Mouse (Mus musculus): ENCODE data around the gene Hist1h4n. TPM values are rescaled to one million over a fixed set of nuclear protein-coding genes. Genes with fewer than 3 reads are reported as not detected.
A peak's percentile ranks its signal among the peaks of the same experiment; 100 is the strongest.
"Not testable (repeated sequence)": the region's sequence is repeated elsewhere in the genome, so short reads cannot be mapped to it uniquely, and the experiment has no call there.

Hist1h4n gene
- polyA plus RNA-seq, 1 experiment, result 76.0 TPM

DNA sequence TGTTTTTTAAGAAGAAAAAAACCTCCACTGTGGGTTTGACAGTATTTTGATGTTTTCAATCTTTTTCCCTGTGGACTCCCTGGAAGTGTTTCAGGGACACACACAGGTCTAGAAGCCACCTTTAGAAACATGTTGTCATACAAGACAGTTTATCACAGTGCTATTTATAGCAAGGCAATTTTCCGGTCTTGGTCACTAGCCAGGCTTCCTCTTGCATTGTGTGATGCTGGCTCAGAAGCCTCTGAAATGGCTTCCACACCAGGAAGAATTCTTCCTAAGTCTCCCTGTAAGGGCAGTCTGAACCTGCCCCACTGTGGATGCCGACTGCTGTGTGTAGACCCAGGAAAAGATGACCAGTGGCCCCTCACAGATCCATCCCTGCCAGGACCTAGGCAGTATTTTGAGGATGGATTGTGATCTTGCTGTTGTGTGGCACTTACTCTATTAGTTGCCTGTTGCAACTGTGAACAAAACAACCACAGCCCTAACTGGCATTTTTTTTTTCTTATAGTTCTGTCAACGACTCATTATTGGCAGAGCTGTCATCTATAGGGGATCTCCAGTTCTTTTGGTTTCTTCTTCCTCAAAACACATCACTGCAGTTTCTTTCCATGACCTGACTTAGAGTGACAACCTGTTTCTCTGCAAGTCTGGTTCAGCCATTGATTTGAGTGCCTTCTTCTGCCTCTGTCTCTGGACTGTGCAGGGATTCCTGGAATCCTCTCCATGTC is 20.4 kb upstream of the Hist1h4n start:
- DNase-seq (ENCODE audit: low read depth in 1 of 2, low spot score in 2 of 2), result peak in 1 of 2 experiments; percentile 22
- TF ChIP-seq CTCF (IDR thresholded peaks at IDR 0.05; ENCODE audit: extremely low read depth, insufficient read depth, insufficient read length, insufficient replicate concordance) (no peak), POLR2A (IDR thresholded peaks at IDR 0.05; ENCODE audit: low read depth, low read length) (no peak)
- WGBS, result 10% methylated on average over 3 of the region's 3 CpGs
- H3K27me3 ChIP-seq (ENCODE audit: control insufficient read depth, insufficient read depth, low read length), result no peaks in the 10 kb centered on the region
- H3K4me3 ChIP-seq (ENCODE audit: extremely low read depth, insufficient read depth, insufficient read length), result no peak overlapping the region
- H3K36me3 ChIP-seq (ENCODE audit: control insufficient read depth, insufficient read depth, low read length), result no peaks in the 10 kb centered on the region
- peak overlapping the region; percentile 42 for H3K27ac ChIP-seq (ENCODE audit: insufficient read depth, low read length)
- H3K4me1 ChIP-seq (ENCODE audit: control insufficient read depth, insufficient read depth, insufficient read length), result peaks cover 4% of the 10 kb centered on the region

DNA sequence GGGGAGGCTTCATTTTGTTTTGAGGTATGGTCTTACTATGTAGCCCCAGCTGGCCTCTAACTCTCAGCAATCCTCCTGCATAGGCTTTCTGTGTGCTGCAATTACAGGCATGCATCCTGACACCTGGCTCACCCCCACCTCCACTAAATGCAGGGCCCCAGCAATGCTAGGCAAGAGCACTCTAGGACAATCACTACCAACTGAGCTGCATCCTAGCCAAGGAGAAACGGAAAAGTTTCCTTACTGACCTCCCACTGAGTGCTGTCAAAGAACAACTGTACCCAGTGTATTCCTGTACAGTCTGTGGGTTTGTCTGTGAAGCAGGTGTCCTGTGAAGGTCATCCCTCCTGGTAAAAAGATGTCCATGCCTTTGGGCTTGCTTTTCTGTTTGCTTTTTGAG is 18.7 kb upstream of the Hist1h4n start:
- WGBS, result 88% methylated on average over 1 of the region's 1 CpGs
- DNase-seq (ENCODE audit: low read depth in 1 of 2, low spot score in 2 of 2); H3K27me3 ChIP-seq (ENCODE audit: control insufficient read depth, insufficient read depth, low read length); H3K36me3 ChIP-seq (ENCODE audit: control insufficient read depth, insufficient read depth, low read length); H3K4me3 ChIP-seq (ENCODE audit: extremely low read depth, insufficient read depth, insufficient read length); H3K4me1 ChIP-seq (ENCODE audit: control insufficient read depth, insufficient read depth, insufficient read length); H3K27ac ChIP-seq (ENCODE audit: insufficient read depth, low read length): not testable (repeated sequence)

DNA sequence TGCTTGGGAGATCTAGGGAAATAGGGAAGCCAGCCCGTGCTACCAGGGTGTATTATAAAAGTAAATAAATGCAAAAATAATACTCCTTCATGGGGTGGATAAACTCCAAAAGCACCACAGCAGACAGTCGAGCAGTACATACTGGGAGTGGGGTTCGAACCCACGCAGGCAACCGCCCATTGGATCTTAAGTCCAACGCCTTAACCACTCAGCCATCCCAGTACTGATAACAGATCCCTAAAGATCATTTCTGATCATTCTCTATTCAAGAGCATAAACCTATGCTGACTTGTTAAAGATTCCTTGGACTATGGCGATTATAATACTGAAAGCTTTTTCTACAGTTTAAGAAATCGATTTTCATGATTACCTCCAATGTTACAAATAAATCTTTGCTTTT is 15.9 kb upstream of the Hist1h4n start:
- Histone ChIP-seq H3K4me1 (ENCODE audit: control insufficient read depth, insufficient read depth, insufficient read length) (peaks cover 4% of the 10 kb centered on the region), H3K4me3 (ENCODE audit: extremely low read depth, insufficient read depth, insufficient read length) (no peak overlapping the region), H3K27me3 (ENCODE audit: control insufficient read depth, insufficient read depth, low read length) (no peaks in the 10 kb centered on the region), H3K36me3 (ENCODE audit: control insufficient read depth, insufficient read depth, low read length) (no peaks in the 10 kb centered on the region), H3K27ac (ENCODE audit: insufficient read depth, low read length) (no peak overlapping the region)
- no peak for TF ChIP-seq CTCF (IDR thresholded peaks at IDR 0.05; ENCODE audit: extremely low read depth, insufficient read depth, insufficient read length, insufficient replicate concordance)
- TF ChIP-seq POLR2A (IDR thresholded peaks at IDR 0.05; ENCODE audit: low read depth, low read length), result no peak
- no peak for DNase-seq (ENCODE audit: low read depth in 1 of 2, low spot score in 2 of 2)
- 87% methylated on average over 8 of the region's 8 CpGs for WGBS

DNA sequence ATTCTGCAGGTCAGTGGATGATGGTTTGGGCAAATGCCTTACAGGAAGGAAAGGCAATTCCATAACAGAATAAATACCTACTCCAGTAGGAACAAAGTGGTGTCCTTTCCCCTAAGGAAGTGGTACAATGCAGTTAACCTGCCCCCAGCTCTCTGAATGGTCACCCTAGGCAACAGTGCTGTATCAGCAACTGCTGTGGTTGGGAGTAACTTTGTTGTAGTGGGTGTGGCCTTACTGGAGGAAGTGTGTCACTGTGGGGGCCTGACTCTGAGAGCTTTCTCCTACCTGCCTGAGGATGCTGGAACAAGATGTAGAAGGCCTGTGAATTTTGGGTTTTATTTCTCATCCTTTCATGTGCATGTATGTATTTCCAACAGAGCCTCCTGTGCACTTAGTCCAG is 14.4 kb upstream of the Hist1h4n start:
- not testable (repeated sequence) for DNase-seq (ENCODE audit: low read depth in 1 of 2, low spot score in 2 of 2); H3K4me1 ChIP-seq (ENCODE audit: control insufficient read depth, insufficient read depth, insufficient read length); H3K27me3 ChIP-seq (ENCODE audit: control insufficient read depth, insufficient read depth, low read length); H3K36me3 ChIP-seq (ENCODE audit: control insufficient read depth, insufficient read depth, low read length); H3K4me3 ChIP-seq (ENCODE audit: extremely low read depth, insufficient read depth, insufficient read length); H3K27ac ChIP-seq (ENCODE audit: insufficient read depth, low read length)

DNA sequence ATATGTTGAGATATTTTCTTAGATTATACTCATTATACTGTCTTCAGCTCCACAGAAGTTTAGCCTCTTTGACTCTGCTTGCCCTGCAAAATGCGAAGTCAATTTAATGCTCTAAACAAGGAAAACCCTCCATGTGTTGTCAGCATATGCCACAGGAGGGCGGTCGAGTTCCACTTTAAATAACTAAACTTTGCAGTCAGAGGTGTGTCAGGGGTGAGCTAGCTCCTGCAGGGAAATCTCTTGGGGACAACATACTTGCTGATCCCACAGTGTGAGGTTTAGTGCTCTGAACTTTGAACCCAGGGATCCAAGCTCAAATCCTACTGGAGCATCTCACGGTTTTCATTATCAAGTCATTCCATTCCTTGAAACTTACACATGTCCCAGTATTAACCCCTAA is 8.5 kb upstream of the Hist1h4n start:
- DNase-seq (ENCODE audit: low read depth in 1 of 2, low spot score in 2 of 2); H3K27ac ChIP-seq (ENCODE audit: insufficient read depth, low read length); H3K4me3 ChIP-seq (ENCODE audit: extremely low read depth, insufficient read depth, insufficient read length); H3K36me3 ChIP-seq (ENCODE audit: control insufficient read depth, insufficient read depth, low read length); H3K4me1 ChIP-seq (ENCODE audit: control insufficient read depth, insufficient read depth, insufficient read length); H3K27me3 ChIP-seq (ENCODE audit: control insufficient read depth, insufficient read depth, low read length): not testable (repeated sequence)
- no CpG with 5 or more reads among the region's 4 CpGs for WGBS

DNA sequence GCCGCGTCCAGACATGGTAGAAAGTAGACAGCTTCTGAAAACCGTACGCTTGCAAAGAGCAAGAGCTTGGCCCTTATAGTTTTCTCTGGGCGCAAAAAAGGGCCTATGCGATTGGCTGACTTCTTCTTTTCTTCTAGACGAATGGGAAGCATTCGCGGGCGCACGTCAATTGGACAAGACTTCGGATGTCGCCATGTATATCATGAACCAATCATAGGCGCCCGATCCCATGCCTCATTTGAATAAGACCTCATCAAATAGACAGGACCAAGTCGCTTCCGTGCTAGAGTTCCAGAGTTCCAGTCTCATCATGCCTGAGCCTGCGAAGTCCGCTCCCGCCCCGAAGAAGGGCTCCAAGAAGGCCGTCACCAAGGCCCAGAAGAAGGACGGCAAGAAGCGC is 1.5 kb upstream of the Hist1h4n start, which contains the start of the genes Hist1h2ap and Hist1h2br:
Gene Hist1h2ap, minus strand, starts transcription at position 47 of the 400 bp plus-strand sequence.
Gene Hist1h2br, plus strand, starts transcription at position 283 of the 400 bp plus-strand sequence.
- not testable (repeated sequence) for H3K4me3 ChIP-seq (ENCODE audit: extremely low read depth, insufficient read depth, insufficient read length); H3K4me1 ChIP-seq (ENCODE audit: control insufficient read depth, insufficient read depth, insufficient read length); H3K27me3 ChIP-seq (ENCODE audit: control insufficient read depth, insufficient read depth, low read length); H3K27ac ChIP-seq (ENCODE audit: insufficient read depth, low read length); DNase-seq (ENCODE audit: low read depth in 1 of 2, low spot score in 2 of 2); H3K36me3 ChIP-seq (ENCODE audit: control insufficient read depth, insufficient read depth, low read length)
- no CpG with 5 or more reads among the region's 24 CpGs for WGBS

DNA sequence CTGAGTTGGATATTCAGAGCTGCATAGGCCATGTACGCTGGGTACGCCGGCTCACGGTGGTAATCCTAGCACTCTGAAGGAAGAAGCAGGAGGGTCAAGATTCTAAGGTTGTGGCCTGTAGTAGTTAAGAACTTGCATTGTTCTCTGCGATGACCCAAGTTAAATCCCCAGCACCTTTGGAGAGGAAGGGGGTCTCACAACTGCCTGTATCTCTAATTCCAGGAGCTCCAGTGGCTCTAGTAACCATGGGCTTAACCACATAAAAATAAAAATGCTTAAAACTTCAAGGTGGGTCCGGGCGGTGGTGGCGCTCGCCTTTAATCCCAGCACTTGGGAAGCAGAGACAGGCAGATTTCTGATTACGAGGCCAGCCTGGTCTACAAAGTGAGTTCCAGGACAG is 1.7 kb downstream of the Hist1h4n start:
- TF ChIP-seq CTCF (IDR thresholded peaks at IDR 0.05; ENCODE audit: extremely low read depth, insufficient read depth, insufficient read length, insufficient replicate concordance) (no peak), POLR2A (IDR thresholded peaks at IDR 0.05; ENCODE audit: low read depth, low read length) (no peak)
- H3K36me3 ChIP-seq (ENCODE audit: control insufficient read depth, insufficient read depth, low read length), result no peaks in the 10 kb centered on the region
- DNase-seq (ENCODE audit: low read depth in 1 of 2, low spot score in 2 of 2), result no peak
- 96% methylated on average over 10 of the region's 10 CpGs for WGBS
- H3K4me3 ChIP-seq (ENCODE audit: extremely low read depth, insufficient read depth, insufficient read length), result no peak overlapping the region
- H3K27me3 ChIP-seq (ENCODE audit: control insufficient read depth, insufficient read depth, low read length), result no peaks in the 10 kb centered on the region
- no peak overlapping the region for H3K27ac ChIP-seq (ENCODE audit: insufficient read depth, low read length)
- H3K4me1 ChIP-seq (ENCODE audit: control insufficient read depth, insufficient read depth, insufficient read length), result no peaks in the 10 kb centered on the region

Data from spleen, adult 2 months (tissue).